Mouse (Mus musculus): ENCODE measurements around the gene Noc2l. TPM values are rescaled to one million over a fixed set of nuclear protein-coding genes. Genes with fewer than 3 reads are reported as not detected.

Noc2l gene
- polyA plus RNA-seq, 1 experiment, result 61.3 TPM

DNA sequence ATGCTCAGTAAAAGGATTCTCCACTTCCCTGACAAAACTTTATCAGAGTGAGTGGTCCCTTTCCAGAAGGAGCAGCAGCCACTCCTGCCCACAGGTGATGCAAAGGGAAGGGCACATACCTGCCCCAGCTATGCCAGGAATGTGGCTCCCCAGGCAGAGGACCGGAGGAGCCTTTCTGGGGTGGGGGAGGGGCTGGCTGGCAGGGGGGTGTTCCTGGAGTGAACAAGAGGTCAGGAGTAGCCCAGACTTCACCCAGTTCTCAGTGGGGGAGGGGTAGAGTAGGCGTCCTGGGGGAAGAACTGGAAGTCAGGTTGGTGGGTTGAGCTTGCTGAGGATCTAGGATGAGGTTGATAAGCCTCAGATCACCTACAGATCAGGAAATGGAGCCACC lies 42.6 kb upstream of the Noc2l start:
- no peak for TF ChIP-seq MAX (IDR thresholded peaks at IDR 0.05; ENCODE audit: low read depth)
- no peak for TF ChIP-seq TCF3 (IDR thresholded peaks at IDR 0.05; ENCODE audit: insufficient read length, low read depth)
- TF ChIP-seq MYOG (IDR thresholded peaks at IDR 0.05; ENCODE audit: control insufficient read depth in 1 of 3, insufficient read depth in 1 of 3, insufficient read length in 2 of 3, low read depth in 2 of 3), result no peak
- no peak for TF ChIP-seq MYOD1 (IDR thresholded peaks at IDR 0.05; ENCODE audit: control insufficient read depth in 1 of 3, insufficient read length in 2 of 3, low read depth in 2 of 3)
- TF ChIP-seq USF1 (IDR thresholded peaks at IDR 0.05; ENCODE audit: low read depth), result no peak
- no peak for TF ChIP-seq POLR2AphosphoS2 (IDR thresholded peaks at IDR 0.05; ENCODE audit: insufficient read length, low read depth)
- TF ChIP-seq E2F4 (IDR thresholded peaks at IDR 0.05; ENCODE audit: insufficient read depth), result no peak
- TF ChIP-seq TCF12 (IDR thresholded peaks at IDR 0.05; ENCODE audit: insufficient read depth, poor library complexity, severe bottlenecking), result no peak
- no peak for TF ChIP-seq SRF (IDR thresholded peaks at IDR 0.05; ENCODE audit: control insufficient read depth, insufficient read length, low read depth)
- TF ChIP-seq POLR2A (IDR thresholded peaks at IDR 0.05; ENCODE audit: insufficient read length, low read depth), result no peak
- no peak for TF ChIP-seq CEBPB (IDR thresholded peaks at IDR 0.05; ENCODE audit: insufficient read depth, poor library complexity, severe bottlenecking)
- no peak for TF ChIP-seq REST (IDR thresholded peaks at IDR 0.05; ENCODE audit: insufficient read depth, insufficient read length)
- Histone ChIP-seq H3K79me2 (ENCODE audit: control insufficient read depth, insufficient read depth) (no peaks in the 10 kb centered on the region), H3K36me3 (ENCODE audit: control insufficient read depth, insufficient read depth) (no peaks in the 10 kb centered on the region), H3ac (ENCODE audit: control insufficient read depth, insufficient read length) (no peak overlapping the region), H3K27me3 (ENCODE audit: control insufficient read depth, insufficient read depth, insufficient read length) (no peaks in the 10 kb centered on the region), H3K4me2 (ENCODE audit: low read depth) (no peak overlapping the region), H3K4me3 (no peak overlapping the region)

DNA sequence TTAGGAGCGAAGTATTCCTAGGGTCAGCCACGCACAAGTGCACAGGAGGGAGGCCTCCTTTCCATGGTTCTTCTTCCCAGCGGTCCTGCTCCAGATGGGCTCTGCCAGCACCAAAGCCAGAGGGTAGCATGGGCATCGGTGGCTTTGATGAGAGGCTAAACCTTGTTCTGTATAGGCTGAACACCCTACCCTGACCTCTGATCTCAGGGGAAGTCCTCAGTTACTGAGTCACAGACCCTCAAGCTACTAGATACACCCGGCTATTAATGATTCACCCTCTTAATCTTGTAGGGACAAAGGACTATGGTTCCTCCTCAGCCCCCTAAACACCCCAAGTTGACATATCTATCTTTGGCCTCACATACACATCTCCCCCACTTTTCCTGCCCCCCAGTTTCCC lies 41.9 kb upstream of the Noc2l start:
- no peaks in the 10 kb centered on the region for H3K79me2 ChIP-seq (ENCODE audit: control insufficient read depth, insufficient read depth)
- H3K4me3 ChIP-seq, result no peak overlapping the region
- no peaks in the 10 kb centered on the region for H3K27me3 ChIP-seq (ENCODE audit: control insufficient read depth, insufficient read depth, insufficient read length)
- no peak overlapping the region for H3ac ChIP-seq (ENCODE audit: control insufficient read depth, insufficient read length)
- no peak overlapping the region for H3K4me2 ChIP-seq (ENCODE audit: low read depth)
- TF ChIP-seq MYOD1 (IDR thresholded peaks at IDR 0.05; ENCODE audit: control insufficient read depth in 1 of 3, insufficient read length in 2 of 3, low read depth in 2 of 3) (no peak), E2F4 (IDR thresholded peaks at IDR 0.05; ENCODE audit: insufficient read depth) (no peak), SRF (IDR thresholded peaks at IDR 0.05; ENCODE audit: control insufficient read depth, insufficient read length, low read depth) (no peak), USF1 (IDR thresholded peaks at IDR 0.05; ENCODE audit: low read depth) (no peak), CEBPB (IDR thresholded peaks at IDR 0.05; ENCODE audit: insufficient read depth, poor library complexity, severe bottlenecking) (no peak), TCF12 (IDR thresholded peaks at IDR 0.05; ENCODE audit: insufficient read depth, poor library complexity, severe bottlenecking) (no peak), POLR2AphosphoS2 (IDR thresholded peaks at IDR 0.05; ENCODE audit: insufficient read length, low read depth) (no peak), MYOG (IDR thresholded peaks at IDR 0.05; ENCODE audit: control insufficient read depth in 1 of 3, insufficient read depth in 1 of 3, insufficient read length in 2 of 3, low read depth in 2 of 3) (no peak), MAX (IDR thresholded peaks at IDR 0.05; ENCODE audit: low read depth) (no peak), POLR2A (IDR thresholded peaks at IDR 0.05; ENCODE audit: insufficient read length, low read depth) (no peak)
- no peaks in the 10 kb centered on the region for H3K36me3 ChIP-seq (ENCODE audit: control insufficient read depth, insufficient read depth)

DNA sequence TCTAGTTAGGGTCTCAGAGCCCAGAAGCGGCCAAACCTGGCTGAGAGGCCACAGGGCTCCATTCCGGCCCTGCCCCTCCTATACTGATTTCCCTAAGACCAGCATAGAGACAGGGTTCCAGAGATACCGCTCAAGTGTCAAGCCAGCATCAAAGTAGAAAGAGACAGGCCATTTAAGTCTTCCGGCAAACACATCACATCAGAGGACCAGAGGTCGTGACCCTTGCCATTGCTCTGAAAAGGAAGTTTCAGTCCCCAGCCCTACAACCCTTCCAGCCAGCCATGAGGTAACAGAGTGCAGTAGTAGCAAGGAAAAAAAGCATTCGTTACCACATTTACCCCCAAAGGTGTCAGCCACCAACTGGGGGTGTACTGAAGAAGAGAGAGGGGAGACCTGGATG lies 41.5 kb upstream of the Noc2l start:
- no peaks in the 10 kb centered on the region for H3K36me3 ChIP-seq (ENCODE audit: control insufficient read depth, insufficient read depth)
- H3K4me2 ChIP-seq (ENCODE audit: low read depth), result no peak overlapping the region
- H3K27me3 ChIP-seq (ENCODE audit: control insufficient read depth, insufficient read depth, insufficient read length), result no peaks in the 10 kb centered on the region

DNA sequence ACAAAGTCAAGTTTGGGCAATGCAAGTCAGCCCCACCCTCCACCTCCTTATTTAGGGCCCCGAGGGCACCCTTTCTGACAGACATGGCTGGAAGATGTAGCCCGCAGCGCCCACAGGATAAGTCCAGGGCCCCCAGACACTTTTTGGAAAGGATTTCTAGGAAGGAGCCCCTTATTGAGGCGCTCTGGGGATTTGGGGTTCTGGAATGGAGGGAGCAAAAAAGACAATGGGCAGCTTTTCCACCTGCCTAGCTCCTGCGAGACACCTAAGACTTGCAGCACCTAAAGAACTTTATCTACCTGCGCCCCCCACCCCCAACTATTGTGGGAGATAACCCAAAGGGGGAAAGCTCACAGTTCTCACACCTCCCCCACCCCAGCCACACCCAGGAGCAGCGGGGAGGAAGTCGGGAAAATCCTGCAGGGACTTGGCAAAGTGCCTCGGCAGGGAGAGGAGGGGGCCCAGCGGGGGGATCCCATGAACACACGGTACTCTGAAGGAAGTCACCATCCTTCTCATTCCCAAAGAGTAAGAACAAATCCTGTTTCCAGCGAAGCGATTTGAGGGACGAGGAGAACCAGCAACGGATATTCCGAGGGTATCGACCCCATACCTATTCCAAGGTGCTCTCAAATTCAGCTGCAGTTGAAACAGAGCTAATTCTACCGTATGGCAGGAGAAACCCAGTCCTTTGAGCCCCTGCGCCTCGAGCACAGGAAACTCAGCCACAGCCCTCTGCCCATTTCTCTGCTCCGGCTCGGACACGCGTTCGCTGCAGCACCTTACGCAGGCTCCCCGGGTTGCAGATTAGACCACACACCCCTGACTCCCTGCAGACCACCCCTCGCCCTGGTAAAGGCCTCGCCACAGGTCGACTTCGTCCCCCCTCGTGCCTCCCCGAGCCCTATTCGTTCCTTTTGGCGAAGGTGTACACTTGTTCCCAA lies 39.6 kb upstream of the Noc2l start:
- H3K4me3 ChIP-seq, result peak overlapping the region; percentile 25
- H3ac ChIP-seq (ENCODE audit: control insufficient read depth, insufficient read length), result peak overlapping the region; percentile 41
- H3K36me3 ChIP-seq (ENCODE audit: control insufficient read depth, insufficient read depth), result no peaks in the 10 kb centered on the region
- H3K27me3 ChIP-seq (ENCODE audit: control insufficient read depth, insufficient read depth, insufficient read length), result no peaks in the 10 kb centered on the region
- H3K79me2 ChIP-seq (ENCODE audit: control insufficient read depth, insufficient read depth), result no peaks in the 10 kb centered on the region
- peak overlapping the region; percentile 93 for H3K4me2 ChIP-seq (ENCODE audit: low read depth)
- TF ChIP-seq TCF12 (IDR thresholded peaks at IDR 0.05; ENCODE audit: insufficient read depth, poor library complexity, severe bottlenecking), result no peak

More for the DNA sequence above, 41.5 kb upstream of the Noc2l start:
- Histone ChIP-seq H3K4me3 (no peak overlapping the region), H3ac (ENCODE audit: control insufficient read depth, insufficient read length) (no peak overlapping the region), H3K79me2 (ENCODE audit: control insufficient read depth, insufficient read depth) (no peaks in the 10 kb centered on the region)
- no peak for TF ChIP-seq MYOD1 (IDR thresholded peaks at IDR 0.05; ENCODE audit: control insufficient read depth in 1 of 3, insufficient read length in 2 of 3, low read depth in 2 of 3)
- TF ChIP-seq E2F4 (IDR thresholded peaks at IDR 0.05; ENCODE audit: insufficient read depth), result no peak
- TF ChIP-seq POLR2A (IDR thresholded peaks at IDR 0.05; ENCODE audit: insufficient read length, low read depth), result no peak
- TF ChIP-seq REST (IDR thresholded peaks at IDR 0.05; ENCODE audit: insufficient read depth, insufficient read length), result no peak
- no peak for TF ChIP-seq USF1 (IDR thresholded peaks at IDR 0.05; ENCODE audit: low read depth)
- TF ChIP-seq SRF (IDR thresholded peaks at IDR 0.05; ENCODE audit: control insufficient read depth, insufficient read length, low read depth), result no peak
- no peak for TF ChIP-seq MYOG (IDR thresholded peaks at IDR 0.05; ENCODE audit: control insufficient read depth in 1 of 3, insufficient read depth in 1 of 3, insufficient read length in 2 of 3, low read depth in 2 of 3)
- no peak for TF ChIP-seq POLR2AphosphoS2 (IDR thresholded peaks at IDR 0.05; ENCODE audit: insufficient read length, low read depth)
- no peak for TF ChIP-seq CEBPB (IDR thresholded peaks at IDR 0.05; ENCODE audit: insufficient read depth, poor library complexity, severe bottlenecking)
- TF ChIP-seq TCF12 (IDR thresholded peaks at IDR 0.05; ENCODE audit: insufficient read depth, poor library complexity, severe bottlenecking), result no peak
- no peak for TF ChIP-seq TCF3 (IDR thresholded peaks at IDR 0.05; ENCODE audit: insufficient read length, low read depth)
- no peak for TF ChIP-seq MAX (IDR thresholded peaks at IDR 0.05; ENCODE audit: low read depth)
